Mouse (Mus musculus): Measurements from ENCODE around the gene Ube2j1. TPM values are rescaled to one million over a fixed set of nuclear protein-coding genes. Genes with fewer than 3 reads are reported as not detected.

Ube2j1 gene
- total RNA-seq (2023) = 10 to 100 TPM; 90.2 to 94.7 TPM

GRCm38 (mm10) chr4:33031195-33031960, at the start of gene Ube2j1:
Gene Ube2j1, plus strand, starts transcription at chr4:33031416.

DNA sequence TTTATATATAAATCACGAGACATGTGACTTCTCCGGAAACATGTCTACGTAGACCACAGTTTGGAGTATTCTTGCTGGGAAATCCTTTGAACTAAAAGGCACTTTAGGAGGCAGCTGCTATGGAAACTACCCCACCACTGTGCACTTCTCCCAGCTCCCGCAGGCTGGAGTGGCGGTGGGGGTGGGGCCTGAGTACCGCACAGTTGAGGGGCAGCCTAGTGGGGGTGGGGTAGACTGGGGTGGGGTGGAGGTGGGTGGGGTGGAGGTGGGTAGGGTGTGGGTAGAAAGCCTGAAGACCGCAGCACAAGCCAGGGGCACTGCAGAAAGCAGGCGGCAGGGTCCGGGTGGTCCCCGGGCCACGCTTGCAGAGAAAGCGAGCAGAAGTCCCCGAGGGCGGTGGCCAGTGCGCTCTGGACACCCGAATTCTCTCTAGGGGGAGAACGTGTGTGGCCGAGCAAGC, 48.5 kb upstream of the Ube2j1 start, which contains the start of gene Rragd:
Gene Rragd, plus strand, starts transcription at position 322 of the 460 bp plus-strand sequence.

DNA sequence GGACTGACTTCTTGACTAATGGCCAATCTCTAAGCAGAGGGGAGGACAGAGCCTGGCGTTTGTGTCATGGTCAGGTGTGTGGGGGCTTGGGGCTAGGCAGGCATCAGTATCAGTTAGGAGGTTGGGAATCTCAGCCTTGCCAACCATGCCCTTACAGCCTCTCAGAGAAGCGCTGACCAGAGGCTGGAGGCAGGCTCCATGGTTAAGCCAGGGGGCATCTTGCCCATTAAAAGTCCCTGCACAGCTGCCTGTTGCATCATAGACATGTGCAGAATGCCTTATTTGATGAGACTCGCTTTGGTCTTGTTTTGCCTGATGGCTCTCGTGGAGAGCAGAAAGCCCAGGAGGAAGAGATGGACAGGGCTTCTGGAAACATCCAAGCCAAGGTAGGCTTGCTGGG, 31.8 kb downstream of the Ube2j1 start, which contains the start of gene Gabrr2:
Gene Gabrr2, plus strand, starts transcription at position 19 of the 400 bp plus-strand sequence.

Other genes starting within 250 kb of the Ube2j1 start
- 10 to 100 TPM; 29.8 to 31.7 TPM for gene Lyrm2, start 231.2 kb upstream of the Ube2j1 start, total RNA-seq (2023)
- 1 to 10 TPM in 1 of 2 experiments, under 1 TPM in 1; 0.70 to 1.2 TPM for gene Ankrd6, start 80.6 kb upstream of the Ube2j1 start, total RNA-seq (2023)
- 1 to 10 TPM; 1.2 to 2.3 TPM for gene Rragd, start 48.4 kb upstream of the Ube2j1 start, total RNA-seq (2023)
- under 1 TPM; 0.42 to 0.55 TPM for gene Gabrr2, start 31.6 kb downstream of the Ube2j1 start, total RNA-seq (2023)
- not detected for gene Gabrr1, start 101.1 kb downstream of the Ube2j1 start, total RNA-seq (2023)
- gene Pm20d2, start 158.3 kb downstream of the Ube2j1 start, total RNA-seq (2023) = not detected
- gene Srsf12, start 177.6 kb downstream of the Ube2j1 start, total RNA-seq (2023) = under 1 TPM in 1 of 2 experiments, not detected in 1; 0.29 TPM

All from B cell, adult 67 days (primary cell).